Mouse (Mus musculus) liver, embryonic 14.5 days (tissue): ENCODE results near the gene Ccdc78. TPM values are rescaled to one million over a fixed set of nuclear protein-coding genes. Genes with fewer than 3 reads are reported as not detected.

ENCODE experiments used
- ATAC-seq: fragments of 200-750 bp; cut with Nextera tagmentation; 2 replicates; pipeline ENCODE4 v1.8.0; 2017; ENCODE audit warnings: moderate number of reproducible peaks, mild to moderate bottlenecking, moderate library complexity; ENCODE audit not compliant: insufficient read depth
- DNase-seq, 3 experiments: peaks; one replicate each; pipeline ENCODE4 v3.0.0-alpha.2; 2012 to 2013; ENCODE audit warnings: low read depth in 3 of 3, low spot score in 3 of 3
- H3K27ac ChIP-seq: fragments of 300-500 bp; sonication (generic); 2 replicates; pipeline ENCODE4 v1.5.1; 2014; ENCODE audit warnings: moderate library complexity, mild to moderate bottlenecking, control low read depth, inconsistent platforms
- H3K27me3 ChIP-seq: fragments of 300-500 bp; sonication (generic); 2 replicates; pipeline ENCODE4 v1.6.1; 2014; ENCODE audit warnings: mild to moderate bottlenecking, low read length, moderate library complexity; ENCODE audit not compliant: control insufficient read depth, insufficient read depth
- H3K36me3 ChIP-seq: fragments of 300-500 bp; sonication (generic); replicated peaks from 2 replicates; pipeline ENCODE4 v1.6.1; 2014; ENCODE audit warnings: low read depth; ENCODE audit not compliant: control insufficient read depth, insufficient read depth
- H3K4me1 ChIP-seq, 2 experiments: fragments of 200-500 bp in 1 of 2; fragments of 300-500 bp in 1 of 2; sonication (generic) in 1 of 2; replicated peaks; 2 replicates each; pipeline ENCODE4 v1.6.1; 2012 to 2014; ENCODE audit warnings: antibody characterized with exemption in 1 of 2, inconsistent platforms in 1 of 2, low read length in 1 of 2; ENCODE audit not compliant: control insufficient read depth in 2 of 2, insufficient read depth in 2 of 2
- H3K4me2 ChIP-seq: fragments of 300-500 bp; sonication (generic); 2 replicates; pipeline ENCODE4 v1.6.1; 2014; ENCODE audit warnings: low read depth, mild to moderate bottlenecking, control low read depth, moderate library complexity
- H3K4me3 ChIP-seq, 2 experiments: fragments of 200-500 bp in 1 of 2; fragments of 300-500 bp in 1 of 2; sonication (generic) in 1 of 2; 2 replicates each; pipeline ENCODE4 v1.5.1; 2012 to 2014; ENCODE audit warnings: low read depth in 2 of 2, low read length in 2 of 2, mild to moderate bottlenecking in 2 of 2, control low read depth in 1 of 2, inconsistent platforms in 1 of 2, moderate library complexity in 1 of 2; ENCODE audit not compliant: insufficient read depth in 1 of 2
- H3K9ac ChIP-seq: fragments of 300-500 bp; sonication (generic); replicated peaks from 2 replicates; pipeline ENCODE4 v1.6.1; 2014; ENCODE audit warnings: mild to moderate bottlenecking, control low read depth, moderate library complexity
- H3K9me3 ChIP-seq: fragments of 300-500 bp; sonication (generic); 2 replicates; pipeline ENCODE4 v1.6.1; 2016; ENCODE audit warnings: low read length, mixed read lengths; ENCODE audit not compliant: control insufficient read depth
- CTCF ChIP-seq: IDR thresholded peaks from 2 replicates; pipeline ENCODE4 v1.5.1; 2016; ENCODE audit warnings: antibody characterized with exemption, low read depth, control low read depth
- EP300 ChIP-seq: IDR thresholded peaks from 2 replicates; pipeline ENCODE4 v1.6.1; 2016; ENCODE audit warnings: antibody characterized with exemption, low read depth
- WGBS: fragments of 180-500 bp; shearing (Covaris S2); extraction: QIAGEN DNeasy Blood & Tissue Kit; methylation state at CpG from one replicate; pipeline ENCODE4 v1.1.7; 2014; ENCODE audit not compliant: insufficient replicate concordance; 5-methylcytosine and 5-hydroxymethylcytosine counted together
- polyA plus RNA-seq, 2 experiments: library from polyadenylated mRNA; depleted of rRNA in 1 of 2; stranded (reverse) in 1 of 2; unstranded in 1 of 2; fragments of >200 nt; fragmentation: Nextera tagmentation in 1 of 2; extraction: Ambion mirVana in 1 of 2; gene quantifications; 2 replicates each; pipeline versions ENCODE4 v1.2.1 to v1.2.3; 2012 to 2014

The Ccdc78 gene
- polyA plus RNA-seq, 2 experiments = 0.02 TPM; not detected in 1

- peaks cover 3 to 7% of the 10 kb centered on the region in 2 experiments for H3K4me1 ChIP-seq
- no peaks in the 10 kb centered on the region for H3K9me3 ChIP-seq
- 89% methylated on average over 5 of the region's 5 CpGs for WGBS
- no peak overlapping the region for H3K4me2 ChIP-seq
- no peak overlapping the region for H3K9ac ChIP-seq
- no peak overlapping the region for H3K4me3 ChIP-seq
- peaks cover 10% of the 10 kb centered on the region for H3K36me3 ChIP-seq
- no peak for ATAC-seq
- TF ChIP-seq EP300 (no peak), CTCF (no peak)
- no peak for DNase-seq
- H3K27me3 ChIP-seq = no peaks in the 10 kb centered on the region
- H3K27ac ChIP-seq = no peak overlapping the region
These were observed 8.4 kb upstream of the Ccdc78 start for GRCm38 (mm10) chr17:25777948-25778347.

GRCm38 (mm10) chr17:25781339-25781738 is 5.0 kb upstream of the Ccdc78 start:
- TF ChIP-seq EP300 (no peak), CTCF (no peak)
- WGBS = 74% methylated on average over 6 of the region's 6 CpGs
- Histone ChIP-seq H3K4me1 (peaks cover 0 to 2% of the 10 kb centered on the region in 2 experiments; a peak in 1 of 4 replicates), H3K36me3 (peaks cover 10% of the 10 kb centered on the region), H3K4me3 (no peak overlapping the region), H3K4me2 (no peak overlapping the region), H3K9ac (no peak overlapping the region), H3K27me3 (no peaks in the 10 kb centered on the region), H3K27ac (no peak overlapping the region), H3K9me3 (no peaks in the 10 kb centered on the region)
- no peak for DNase-seq
- no peak for ATAC-seq

- no peak overlapping the region for H3K9ac ChIP-seq
- no peaks in the 10 kb centered on the region for H3K27me3 ChIP-seq
- peaks cover 0 to 2% of the 10 kb centered on the region in 2 experiments; a peak in 1 of 4 replicates for H3K4me1 ChIP-seq
- TF ChIP-seq EP300 (no peak), CTCF (no peak)
- DNase-seq (no peak), ATAC-seq (no peak)
- H3K4me3 ChIP-seq = no peak overlapping the region
- H3K27ac ChIP-seq = no peak overlapping the region
- H3K36me3 ChIP-seq = peaks cover 8% of the 10 kb centered on the region
- 78% methylated on average over 7 of the region's 7 CpGs for WGBS
- no peak overlapping the region for H3K4me2 ChIP-seq
- H3K9me3 ChIP-seq = no peaks in the 10 kb centered on the region
These were observed 3.3 kb upstream of the Ccdc78 start for GRCm38 (mm10) chr17:25783086-25783485.

- Histone ChIP-seq H3K9ac (no peak overlapping the region), H3K4me1 (peaks cover 0 to 2% of the 10 kb centered on the region in 2 experiments; a peak in 1 of 4 replicates), H3K27me3 (no peaks in the 10 kb centered on the region), H3K36me3 (peaks cover 8% of the 10 kb centered on the region), H3K4me2 (peak overlapping the region; percentile 70), H3K9me3 (no peaks in the 10 kb centered on the region), H3K4me3 (no peak overlapping the region), H3K27ac (no peak overlapping the region)
- no peak for DNase-seq
- 71% methylated on average over 15 of the region's 15 CpGs for WGBS
- TF ChIP-seq CTCF = no peak
- TF ChIP-seq EP300 = no peak
- ATAC-seq = no peak
These were observed 2.4 kb upstream of the Ccdc78 start for GRCm38 (mm10) chr17:25783861-25784574.

- H3K27ac ChIP-seq = peak within 1 kb of the TSS; percentile 24
- peak within 1 kb of the TSS; percentile 65 to 75 for H3K4me3 ChIP-seq
- ATAC-seq = peak; percentile 86
- no peaks in the 10 kb centered on the region for H3K27me3 ChIP-seq
- TF ChIP-seq CTCF (no peak), EP300 (no peak)
- WGBS = under 1% methylated on average over 23 of the region's 23 CpGs
- peak; percentile 87 to 89 (median 89) for DNase-seq
- H3K4me1 ChIP-seq = peaks cover 0 to 2% of the 10 kb centered on the region in 2 experiments; a peak in 1 of 4 replicates
- H3K9ac ChIP-seq = peak within 1 kb of the TSS; percentile 32
- H3K4me2 ChIP-seq = peak within 1 kb of the TSS; percentile 70
- H3K36me3 ChIP-seq = peaks cover 14% of the 10 kb centered on the region
- H3K9me3 ChIP-seq = no peaks in the 10 kb centered on the region
These were observed 1.1 kb upstream of the Ccdc78 start, which contains the start of gene Haghl for GRCm38 (mm10) chr17:25785281-25785745. Gene Haghl (minus strand): TSS chr17:25785673.
